Comparison of ENCODE assay signal across 8 mouse cellular contexts in genomic region chr2:9874467-9875219, GRCm38 (mm10). TPM values are rescaled to one million over a fixed set of nuclear protein-coding genes. Genes with fewer than 3 reads are reported as not detected.
DNase-seq lines count a peak whose midpoint lies in the region; ATAC-seq and TF ChIP-seq lines count a peak whose summit lies in the region.

No protein-coding gene starts in this region.

- TF ChIP-seq EP300 in heart, postnatal 0 days (IDR thresholded peaks at IDR 0.05; ENCODE audit: low read depth) = no peak

- DNase-seq in heart, postnatal 0 days (ENCODE audit: low spot score) = no peak
- DNase-seq in heart, adult 18-20 months = no peak
- DNase-seq in embryonic facial prominence, embryonic 11.5 days (ENCODE audit: low spot score) = peak; percentile 18
- DNase-seq in limb, embryonic 11.5 days (ENCODE audit: low spot score) = peak; percentile 32
- peak; percentile 11 for DNase-seq in retina, postnatal 1 day
- no peak for DNase-seq in gastrocnemius, postnatal 25 days
- DNase-seq in frontal cortex, postnatal 10 days (ENCODE audit: low spot score in 2 of 2) = no peak

- no peak overlapping the region; the same call in 1 of the 2 replicates for H3K4me2 ChIP-seq in heart, postnatal 0 days (ENCODE audit: low read depth, low read length)
- peak overlapping the region; percentile 43 for H3K4me2 ChIP-seq in embryonic facial prominence, embryonic 11.5 days (ENCODE audit: low read depth, low read length)
- H3K4me2 ChIP-seq in limb, embryonic 11.5 days (ENCODE audit: low read depth, severe bottlenecking) = 0 out of 2 replicates have a peak overlapping the region, but pooled peaks have one; percentile 10

- H3K9ac ChIP-seq in heart, postnatal 0 days (replicated peaks; ENCODE audit: low read depth, low read length) = no peak overlapping the region
- peak overlapping the region; percentile 40; the same call in 1 of the 2 replicates for H3K9ac ChIP-seq in embryonic facial prominence, embryonic 11.5 days (replicated peaks; ENCODE audit: low read length)
- H3K9ac ChIP-seq in limb, embryonic 11.5 days (ENCODE audit: low read length) = no peak overlapping the region

- H3K36me3 ChIP-seq in heart, postnatal 0 days (replicated peaks; ENCODE audit: control insufficient read depth, insufficient read depth, low read length) = no peaks in the 10 kb centered on the region
- H3K36me3 ChIP-seq in embryonic facial prominence, embryonic 11.5 days (replicated peaks; ENCODE audit: control insufficient read depth, insufficient read depth, low read depth, low read length) = no peaks in the 10 kb centered on the region
- no peaks in the 10 kb centered on the region for H3K36me3 ChIP-seq in limb, embryonic 11.5 days (ENCODE audit: control insufficient read depth, insufficient read depth, low read length)

- peaks cover 89% of the 10 kb centered on the region for H3K27me3 ChIP-seq in heart, postnatal 0 days (ENCODE audit: control insufficient read depth, insufficient read depth, low read length)
- H3K27me3 ChIP-seq in embryonic facial prominence, embryonic 11.5 days (ENCODE audit: control insufficient read depth, insufficient read depth, low read length) = peaks cover 12% of the 10 kb centered on the region
- H3K27me3 ChIP-seq in limb, embryonic 11.5 days (ENCODE audit: control insufficient read depth, insufficient read depth, low read length) = peaks cover 47% of the 10 kb centered on the region

- ATAC-seq in heart, postnatal 0 days (ENCODE audit: insufficient read depth, low read depth) = no peak
- no peak for ATAC-seq in embryonic facial prominence, embryonic 11.5 days (replicated peaks; ENCODE audit: insufficient number of reproducible peaks, low FRiP score, low TSS enrichment, low read depth)
- ATAC-seq in limb, embryonic 11.5 days (ENCODE audit: insufficient number of reproducible peaks, low FRiP score, low TSS enrichment, low read depth) = no peak
- no peak for ATAC-seq in inflammation-experienced regulatory T-cells, adult 6 months

- no peaks in the 10 kb centered on the region for H3K9me3 ChIP-seq in heart, postnatal 0 days (replicated peaks; ENCODE audit: control insufficient read depth, low read length)
- no peaks in the 10 kb centered on the region for H3K9me3 ChIP-seq in embryonic facial prominence, embryonic 11.5 days (replicated peaks; ENCODE audit: control insufficient read depth, low read length)
- H3K9me3 ChIP-seq in limb, embryonic 11.5 days (ENCODE audit: control insufficient read depth, low read length) = no peaks in the 10 kb centered on the region

- peak overlapping the region; percentile 3; the same call in 1 of the 2 replicates for H3K4me3 ChIP-seq in heart, postnatal 0 days (ENCODE audit: low read depth, low read length)
- peak overlapping the region; percentile 38 for H3K4me3 ChIP-seq in embryonic facial prominence, embryonic 11.5 days (ENCODE audit: low read depth, low read length)
- no peak overlapping the region for H3K4me3 ChIP-seq in limb, embryonic 11.5 days (ENCODE audit: low read depth, low read length)

- H3K27ac ChIP-seq in heart, postnatal 0 days (ENCODE audit: low read depth) = no peak overlapping the region
- H3K27ac ChIP-seq in embryonic facial prominence, embryonic 11.5 days (replicated peaks; ENCODE audit: low read depth, low read length) = no peak overlapping the region
- no peak overlapping the region for H3K27ac ChIP-seq in limb, embryonic 11.5 days (replicated peaks; ENCODE audit: low read depth, low read length)

- 19% methylated on average over 38 of the region's 39 CpGs for WGBS in heart, postnatal 0 days
- 3% methylated on average over 39 of the region's 39 CpGs for WGBS in embryonic facial prominence, embryonic 11.5 days
- WGBS in limb, embryonic 11.5 days = 6% methylated on average over 39 of the region's 39 CpGs

- TF ChIP-seq CTCF in heart, postnatal 0 days (IDR thresholded peaks at IDR 0.05; ENCODE audit: low read depth) = no peak

- peaks cover 3% of the 10 kb centered on the region; the same call in 1 of the 2 replicates for H3K4me1 ChIP-seq in heart, postnatal 0 days (ENCODE audit: control insufficient read depth, insufficient read depth)
- H3K4me1 ChIP-seq in embryonic facial prominence, embryonic 11.5 days (ENCODE audit: control insufficient read depth, insufficient read depth, low read length) = no peaks in the 10 kb centered on the region; the same call in 1 of the 2 replicates
- H3K4me1 ChIP-seq in limb, embryonic 11.5 days (ENCODE audit: control insufficient read depth, insufficient read depth, low read length) = 0 out of 2 replicates have a peak, but pooled peaks cover 3% of the 10 kb centered on the region

RNA-seq across cellular contexts. Expression of gene 4930412O13Rik, which starts 6.4 kb away (rescaled TPM):
- total RNA-seq in heart, postnatal 0 days (2014; rRNA removed; ENCODE audit: low replicate concordance) = not detected in 2 replicates
- polyA plus RNA-seq in heart, postnatal 0 days (2015; fragmentation: Nextera tagmentation; extraction: Ambion mirVana) = not detected in 2 replicates
- total RNA-seq in heart, adult 18-20 months (2021) = not detected
- polyA plus RNA-seq in embryonic facial prominence, embryonic 11.5 days (2014; fragmentation: Nextera tagmentation; extraction: Ambion mirVana) = 1.0 and 1.7 TPM in 2 replicates
- polyA plus RNA-seq in limb, embryonic 11.5 days (2014; fragmentation: Nextera tagmentation; extraction: Ambion mirVana) = 0.15 TPM in 1 of 2 replicates, not detected in the other
- total RNA-seq in gastrocnemius, postnatal 25 days (2021) = not detected
- not detected for polyA plus RNA-seq in inflammation-experienced regulatory T-cells, adult 6 months (2017; shearing (Covaris generic))

RNA-seq across cellular contexts. Expression of gene 9230102O04Rik, which starts 14.7 kb away (rescaled TPM):
- not detected in 2 replicates for total RNA-seq in heart, postnatal 0 days (2014; rRNA removed; ENCODE audit: low replicate concordance)
- not detected in 2 replicates for polyA plus RNA-seq in heart, postnatal 0 days (2015; fragmentation: Nextera tagmentation; extraction: Ambion mirVana)
- not detected for total RNA-seq in heart, adult 18-20 months (2021)
- 0.99 and 1.2 TPM in 2 replicates for polyA plus RNA-seq in embryonic facial prominence, embryonic 11.5 days (2014; fragmentation: Nextera tagmentation; extraction: Ambion mirVana)
- 0.61 TPM in 1 of 2 replicates, not detected in the other for polyA plus RNA-seq in limb, embryonic 11.5 days (2014; fragmentation: Nextera tagmentation; extraction: Ambion mirVana)
- total RNA-seq in gastrocnemius, postnatal 25 days (2021) = not detected
- polyA plus RNA-seq in inflammation-experienced regulatory T-cells, adult 6 months (2017; shearing (Covaris generic)) = 1 to 10 TPM in 2 of 3 experiments, not detected in 1; 1.5 to 1.6 TPM

RNA-seq across cellular contexts. Expression of gene Gata3, which starts 15.2 kb away (rescaled TPM):
- total RNA-seq in heart, postnatal 0 days (2014; rRNA removed; ENCODE audit: low replicate concordance) = 0.89 TPM in 1 of 2 replicates, not detected in the other
- 0.83 and 0.93 TPM in 2 replicates for polyA plus RNA-seq in heart, postnatal 0 days (2015; fragmentation: Nextera tagmentation; extraction: Ambion mirVana)
- 1 to 10 TPM in 1 of 2 experiments, under 1 TPM in 1; 0.62 to 1.0 TPM for total RNA-seq in heart, adult 18-20 months (2021)
- 17.4 and 22.7 TPM in 2 replicates for polyA plus RNA-seq in embryonic facial prominence, embryonic 11.5 days (2014; fragmentation: Nextera tagmentation; extraction: Ambion mirVana)
- polyA plus RNA-seq in limb, embryonic 11.5 days (2014; fragmentation: Nextera tagmentation; extraction: Ambion mirVana) = 3.9 and 4.4 TPM in 2 replicates
- total RNA-seq in gastrocnemius, postnatal 25 days (2021) = under 1 TPM; 0.43 to 0.54 TPM
- polyA plus RNA-seq in inflammation-experienced regulatory T-cells, adult 6 months (2017; shearing (Covaris generic)) = 100 to 1,000 TPM; 131 to 148 (median 135) TPM

Comparison
In these comparisons a context has a peak if more than half of its experiments do, and no peak if none do; other contexts are left out.
1. DNase-seq: peak in embryonic facial prominence, embryonic 11.5 days (single experiment), limb, embryonic 11.5 days (single experiment) and retina, postnatal 1 day (single experiment); none in heart, postnatal 0 days (single experiment), heart, adult 18-20 months (0 of 2), gastrocnemius, postnatal 25 days (single experiment) and frontal cortex, postnatal 10 days (0 of 2).